Mouse (Mus musculus): ENCODE measurements around the gene Ak4.

GRCm38 (mm10) chr4:101406411-101407196 is 12.5 kb upstream of the Ak4 start:
- TF ChIP-seq POLR2A (IDR thresholded peaks at IDR 0.05; ENCODE audit: low read depth, low read length), result no peak
- no peak for TF ChIP-seq CTCF (IDR thresholded peaks at IDR 0.05; ENCODE audit: extremely low read depth, insufficient read depth, insufficient read length, insufficient replicate concordance)

Data from spleen, adult 2 months (tissue).